Mouse (Mus musculus): ENCODE measurements around the gene Sdhaf2.

The Sdhaf2 gene

GRCm38 (mm10) chr19:10497512-10498160 lies 28.3 kb downstream of the Sdhaf2 start:
- no peak for DNase-seq

GRCm38 (mm10) chr19:10496976-10497375 lies 29.0 kb downstream of the Sdhaf2 start:
- DNase-seq: no peak

GRCm38 (mm10) chr19:10495670-10496069 lies 30.3 kb downstream of the Sdhaf2 start:
- no peak for DNase-seq

- DNase-seq: peak; percentile 73
Observed at GRCm38 (mm10) chr19:10486264-10486738, 39.6 kb downstream of the Sdhaf2 start.

GRCm38 (mm10) chr19:10482703-10483102 lies 43.2 kb downstream of the Sdhaf2 start, which contains the start of gene Ppp1r32:
TSS of gene Ppp1r32 (minus strand) at chr19:10482928.
- DNase-seq: no peak

GRCm38 (mm10) chr19:10479541-10479940 lies 46.4 kb downstream of the Sdhaf2 start:
- DNase-seq: no peak

GRCm38 (mm10) chr19:10473779-10474178 lies 52.2 kb downstream of the Sdhaf2 start:
- no peak for DNase-seq

GRCm38 (mm10) chr19:10472958-10473357 lies 53.0 kb downstream of the Sdhaf2 start:
- DNase-seq: no peak

- no peak for DNase-seq
Observed at GRCm38 (mm10) chr19:10469171-10469658, 56.7 kb downstream of the Sdhaf2 start.

GRCm38 (mm10) chr19:10464427-10464826 lies 61.5 kb downstream of the Sdhaf2 start:
- DNase-seq: no peak

- no peak for DNase-seq
Observed at GRCm38 (mm10) chr19:10461584-10461983, 64.4 kb downstream of the Sdhaf2 start.

- no peak for DNase-seq
Observed at GRCm38 (mm10) chr19:10459907-10460306, 66.0 kb downstream of the Sdhaf2 start.

GRCm38 (mm10) chr19:10458096-10458495 lies 67.8 kb downstream of the Sdhaf2 start:
- peak; percentile 56 for DNase-seq

GRCm38 (mm10) chr19:10457484-10457800 lies 68.5 kb downstream of the Sdhaf2 start:
- DNase-seq: peak; percentile 84

- peak; percentile 71 for DNase-seq
Observed at GRCm38 (mm10) chr19:10456752-10457483, 69.0 kb downstream of the Sdhaf2 start, which contains the start of gene Lrrc10b. TSS of gene Lrrc10b (minus strand) at chr19:10457473.

- DNase-seq: no peak
Observed at GRCm38 (mm10) chr19:10455437-10455806, 70.5 kb downstream of the Sdhaf2 start.

GRCm38 (mm10) chr19:10454718-10455436 lies 71.1 kb downstream of the Sdhaf2 start:
- DNase-seq: peak; percentile 16

Measured in kidney, postnatal 14 days (tissue).